Mouse (Mus musculus): ENCODE measurements at regions not wholly inside any gene's neighbourhood (a gene's known extent, or its start where the extent isn't known, plus 50 kb on each side); places are given as distances from the start of the nearest gene placed in this dataset.
"Not testable (repeated sequence)": the region's sequence is repeated elsewhere in the genome, so short reads cannot be mapped to it uniquely, and the experiment has no call there.

- H3K4me3 ChIP-seq (ENCODE audit: low read depth, low read length): no peak overlapping the region
- no peak overlapping the region for H3K27ac ChIP-seq (ENCODE audit: low read depth, low read length)
- ATAC-seq (ENCODE audit: low FRiP score): no peak
- no peaks in the 10 kb centered on the region for H3K36me3 ChIP-seq (ENCODE audit: control insufficient read depth, insufficient read depth, low read length)
- WGBS: 44% methylated on average over 2 of the region's 2 CpGs
- H3K27me3 ChIP-seq (ENCODE audit: control insufficient read depth, insufficient read depth, low read length): no peaks in the 10 kb centered on the region
- no peak overlapping the region for H3K4me2 ChIP-seq (replicated peaks; ENCODE audit: low read depth, low read length)
- no peaks in the 10 kb centered on the region for H3K4me1 ChIP-seq (replicated peaks; ENCODE audit: control insufficient read depth, insufficient read depth, low read length)
- H3K9ac ChIP-seq (ENCODE audit: low read depth, low read length): no peak overlapping the region
- no peaks in the 10 kb centered on the region for H3K9me3 ChIP-seq (ENCODE audit: control insufficient read depth, low read length)
- DNase-seq (ENCODE audit: low spot score): no peak
Observed at GRCm38 (mm10) chr5:40177982-40178748, 422.9 kb upstream of the Hs3st1 start.

DNA sequence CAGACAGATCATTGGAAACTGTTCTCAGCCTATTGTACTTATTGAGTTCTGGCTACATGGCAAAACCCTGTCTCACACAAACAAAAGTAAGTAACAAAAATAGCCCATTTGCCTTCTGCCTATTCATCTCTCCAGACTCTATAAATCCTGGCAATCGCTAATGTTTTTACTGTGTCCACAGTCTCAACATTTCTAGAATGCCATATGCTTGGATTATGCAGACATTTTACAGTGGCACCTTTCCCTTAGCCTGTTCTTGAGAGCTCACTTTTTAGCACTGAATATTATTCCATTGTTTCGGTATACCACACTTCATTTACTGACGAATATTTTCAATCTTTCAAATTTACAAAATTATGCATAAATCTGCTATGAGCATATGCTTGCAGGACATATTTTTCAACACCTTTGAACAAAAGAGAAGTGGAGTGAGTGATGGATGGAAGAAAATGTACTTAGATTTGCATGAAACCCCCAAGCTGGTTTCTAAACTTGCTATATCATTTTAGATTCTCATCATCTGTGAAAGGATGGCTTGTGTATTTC, 381.5 kb upstream of the Hs3st1 start:
- Histone ChIP-seq H3K4me2 (replicated peaks; ENCODE audit: low read depth, low read length) (no peak overlapping the region), H3K9ac (ENCODE audit: low read depth, low read length) (no peak overlapping the region), H3K27ac (ENCODE audit: low read depth, low read length) (no peak overlapping the region), H3K4me1 (replicated peaks; ENCODE audit: control insufficient read depth, insufficient read depth, low read length) (no peaks in the 10 kb centered on the region), H3K4me3 (ENCODE audit: low read depth, low read length) (no peak overlapping the region), H3K36me3 (ENCODE audit: control insufficient read depth, insufficient read depth, low read length) (no peaks in the 10 kb centered on the region), H3K27me3 (ENCODE audit: control insufficient read depth, insufficient read depth, low read length) (no peaks in the 10 kb centered on the region), H3K9me3 (ENCODE audit: control insufficient read depth, low read length) (no peaks in the 10 kb centered on the region)
- WGBS: 93% methylated on average over 3 of the region's 3 CpGs
- no peak for ATAC-seq (ENCODE audit: low FRiP score)
- no peak for DNase-seq (ENCODE audit: low spot score)

DNA sequence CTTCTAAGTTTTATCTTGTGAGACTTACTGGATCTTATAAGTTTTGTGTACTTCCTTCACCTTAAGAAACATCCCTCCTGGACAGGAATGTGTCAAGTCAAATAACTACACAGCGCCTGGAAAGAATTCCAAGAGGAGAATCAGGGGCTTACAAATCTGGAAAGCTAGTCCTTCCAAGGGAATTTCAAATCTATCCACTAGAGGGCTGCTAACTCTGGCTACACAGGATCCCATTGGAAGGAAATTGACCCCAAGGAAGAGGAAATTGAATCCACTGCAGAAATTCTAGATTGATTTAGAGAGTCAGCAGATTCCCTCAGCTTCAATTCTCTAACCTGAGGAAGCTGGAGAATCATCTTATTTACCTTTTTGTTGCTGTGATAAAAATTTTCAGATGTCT, 369.1 kb upstream of the Hs3st1 start:
- no peak overlapping the region for H3K27ac ChIP-seq (ENCODE audit: low read depth, low read length)
- 61% methylated on average over 1 of the region's 1 CpGs for WGBS
- DNase-seq (ENCODE audit: low spot score): peak; percentile 12
- no peak overlapping the region for H3K4me2 ChIP-seq (replicated peaks; ENCODE audit: low read depth, low read length)
- ATAC-seq (ENCODE audit: low FRiP score): no peak
- H3K9me3 ChIP-seq (ENCODE audit: control insufficient read depth, low read length): no peaks in the 10 kb centered on the region
- no peak overlapping the region for H3K4me3 ChIP-seq (ENCODE audit: low read depth, low read length)
- H3K36me3 ChIP-seq (ENCODE audit: control insufficient read depth, insufficient read depth, low read length): no peaks in the 10 kb centered on the region
- H3K4me1 ChIP-seq (replicated peaks; ENCODE audit: control insufficient read depth, insufficient read depth, low read length): no peaks in the 10 kb centered on the region
- no peaks in the 10 kb centered on the region for H3K27me3 ChIP-seq (ENCODE audit: control insufficient read depth, insufficient read depth, low read length)
- H3K9ac ChIP-seq (ENCODE audit: low read depth, low read length): no peak overlapping the region

DNA sequence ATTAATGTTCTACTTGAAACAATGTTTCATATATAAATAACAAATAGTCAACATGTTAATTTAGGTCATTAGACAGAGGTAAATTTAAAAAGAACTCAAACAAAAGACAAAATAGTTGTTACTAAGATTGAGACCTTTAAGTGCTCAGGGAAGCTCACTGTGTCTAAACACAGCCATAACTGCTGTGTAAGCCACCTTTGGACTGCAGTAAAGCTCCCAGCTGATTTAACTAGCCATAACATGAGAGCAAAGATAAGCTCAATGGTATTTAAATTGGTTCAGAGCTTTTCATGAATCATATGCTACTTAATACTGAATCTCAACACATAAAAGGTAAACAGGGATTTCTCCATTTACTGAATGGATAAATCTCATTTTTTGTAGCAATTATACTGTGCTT, 361.6 kb upstream of the Hs3st1 start:
- H3K4me1 ChIP-seq (replicated peaks; ENCODE audit: control insufficient read depth, insufficient read depth, low read length): no peaks in the 10 kb centered on the region
- no peak for DNase-seq (ENCODE audit: low spot score)
- H3K9me3 ChIP-seq (ENCODE audit: control insufficient read depth, low read length): no peaks in the 10 kb centered on the region
- H3K36me3 ChIP-seq (ENCODE audit: control insufficient read depth, insufficient read depth, low read length): no peaks in the 10 kb centered on the region
- ATAC-seq (ENCODE audit: low FRiP score): no peak
- H3K4me3 ChIP-seq (ENCODE audit: low read depth, low read length): no peak overlapping the region
- H3K4me2 ChIP-seq (replicated peaks; ENCODE audit: low read depth, low read length): no peak overlapping the region
- no peak overlapping the region for H3K9ac ChIP-seq (ENCODE audit: low read depth, low read length)
- H3K27me3 ChIP-seq (ENCODE audit: control insufficient read depth, insufficient read depth, low read length): no peaks in the 10 kb centered on the region
- no peak overlapping the region for H3K27ac ChIP-seq (ENCODE audit: low read depth, low read length)

DNA sequence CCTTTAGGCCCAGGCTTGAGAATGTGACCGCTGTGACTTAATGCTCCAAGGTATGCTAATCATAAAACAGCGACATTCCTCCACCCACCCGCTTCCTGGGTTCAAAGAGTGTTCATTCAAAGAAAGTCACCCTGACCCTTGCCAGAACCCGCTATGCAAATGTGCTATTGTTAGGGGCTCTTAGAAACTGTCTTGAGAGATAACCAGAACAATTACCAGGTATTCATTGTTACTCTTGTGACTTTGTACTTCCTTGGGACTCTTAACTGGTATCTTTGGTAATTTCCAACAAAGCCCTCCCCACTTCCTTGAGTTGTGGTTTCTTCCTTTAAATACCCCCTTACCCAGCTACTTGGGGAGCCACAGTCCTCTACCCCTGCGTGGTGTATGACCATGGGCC, 334.3 kb upstream of the Hs3st1 start:
- H3K9me3 ChIP-seq (ENCODE audit: control insufficient read depth, low read length); H3K27me3 ChIP-seq (ENCODE audit: control insufficient read depth, insufficient read depth, low read length); H3K4me3 ChIP-seq (ENCODE audit: low read depth, low read length); H3K4me1 ChIP-seq (replicated peaks; ENCODE audit: control insufficient read depth, insufficient read depth, low read length); DNase-seq (ENCODE audit: low spot score); H3K9ac ChIP-seq (ENCODE audit: low read depth, low read length); ATAC-seq (ENCODE audit: low FRiP score); H3K36me3 ChIP-seq (ENCODE audit: control insufficient read depth, insufficient read depth, low read length); H3K27ac ChIP-seq (ENCODE audit: low read depth, low read length); H3K4me2 ChIP-seq (replicated peaks; ENCODE audit: low read depth, low read length): not testable (repeated sequence)
- WGBS: 84% methylated on average over 5 of the region's 5 CpGs

DNA sequence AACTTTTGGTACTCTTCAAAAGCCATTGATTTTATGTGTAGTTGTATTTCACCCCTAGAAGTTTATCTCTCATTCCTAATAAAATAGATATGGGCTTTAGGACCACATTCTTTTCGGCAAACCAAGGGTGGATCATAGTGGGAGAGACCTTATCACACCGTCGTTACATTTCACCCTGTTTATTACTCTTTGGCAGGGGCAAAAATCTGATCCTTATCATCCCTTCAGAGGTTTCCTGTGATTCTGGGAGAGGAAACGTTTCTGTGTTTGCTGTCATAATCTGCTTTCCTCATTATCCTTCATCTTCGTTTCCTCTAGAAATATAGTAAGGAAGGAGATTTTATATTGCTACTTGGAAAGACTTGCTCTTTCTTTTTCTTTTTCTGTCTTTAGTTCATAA, 290.0 kb upstream of the Hs3st1 start:
- H3K4me1 ChIP-seq (replicated peaks; ENCODE audit: control insufficient read depth, insufficient read depth, low read length): no peaks in the 10 kb centered on the region
- ATAC-seq (ENCODE audit: low FRiP score) (no peak), DNase-seq (ENCODE audit: low spot score) (no peak)
- no peak overlapping the region for H3K4me3 ChIP-seq (ENCODE audit: low read depth, low read length)
- H3K27me3 ChIP-seq (ENCODE audit: control insufficient read depth, insufficient read depth, low read length): no peaks in the 10 kb centered on the region
- H3K4me2 ChIP-seq (replicated peaks; ENCODE audit: low read depth, low read length): no peak overlapping the region
- H3K9me3 ChIP-seq (ENCODE audit: control insufficient read depth, low read length): no peaks in the 10 kb centered on the region
- no peak overlapping the region for H3K27ac ChIP-seq (ENCODE audit: low read depth, low read length)
- 80% methylated on average over 5 of the region's 5 CpGs for WGBS
- no peak overlapping the region for H3K9ac ChIP-seq (ENCODE audit: low read depth, low read length)
- no peaks in the 10 kb centered on the region for H3K36me3 ChIP-seq (ENCODE audit: control insufficient read depth, insufficient read depth, low read length)

DNA sequence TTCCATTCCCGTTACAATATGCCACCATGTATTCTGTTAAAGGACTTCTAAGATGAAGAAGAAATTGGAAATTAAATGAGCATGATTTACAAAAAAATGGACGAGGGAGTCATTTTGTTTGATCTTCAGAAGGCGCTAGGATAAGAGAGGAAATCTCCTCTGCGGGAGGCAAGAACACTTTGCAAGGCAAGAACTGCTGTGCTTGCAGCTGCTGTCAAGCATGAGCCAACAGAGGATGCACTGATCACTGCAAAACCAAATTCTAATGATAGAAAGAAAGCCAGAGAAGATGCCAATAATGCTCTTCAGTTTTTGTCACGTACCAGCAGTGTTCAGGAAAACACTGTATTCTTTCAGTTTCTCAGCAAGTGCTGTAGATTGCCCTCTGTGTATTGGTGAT, 279.2 kb upstream of the Hs3st1 start:
- Histone ChIP-seq H3K4me3 (ENCODE audit: low read depth, low read length) (no peak overlapping the region), H3K27me3 (ENCODE audit: control insufficient read depth, insufficient read depth, low read length) (no peaks in the 10 kb centered on the region), H3K36me3 (ENCODE audit: control insufficient read depth, insufficient read depth, low read length) (no peaks in the 10 kb centered on the region), H3K4me1 (replicated peaks; ENCODE audit: control insufficient read depth, insufficient read depth, low read length) (no peaks in the 10 kb centered on the region), H3K27ac (ENCODE audit: low read depth, low read length) (no peak overlapping the region), H3K9me3 (ENCODE audit: control insufficient read depth, low read length) (no peaks in the 10 kb centered on the region), H3K4me2 (replicated peaks; ENCODE audit: low read depth, low read length) (no peak overlapping the region), H3K9ac (ENCODE audit: low read depth, low read length) (no peak overlapping the region)
- 83% methylated on average over 5 of the region's 5 CpGs for WGBS
- ATAC-seq (ENCODE audit: low FRiP score): no peak
- no peak for DNase-seq (ENCODE audit: low spot score)

- Histone ChIP-seq H3K9ac (ENCODE audit: low read depth, low read length) (no peak overlapping the region), H3K4me2 (replicated peaks; ENCODE audit: low read depth, low read length) (no peak overlapping the region), H3K9me3 (ENCODE audit: control insufficient read depth, low read length) (no peaks in the 10 kb centered on the region), H3K27ac (ENCODE audit: low read depth, low read length) (no peak overlapping the region), H3K36me3 (ENCODE audit: control insufficient read depth, insufficient read depth, low read length) (no peaks in the 10 kb centered on the region), H3K27me3 (ENCODE audit: control insufficient read depth, insufficient read depth, low read length) (no peaks in the 10 kb centered on the region), H3K4me3 (ENCODE audit: low read depth, low read length) (no peak overlapping the region), H3K4me1 (replicated peaks; ENCODE audit: control insufficient read depth, insufficient read depth, low read length) (no peaks in the 10 kb centered on the region)
- ATAC-seq (ENCODE audit: low FRiP score): no peak
- WGBS: 84% methylated on average over 2 of the region's 2 CpGs
- no peak for DNase-seq (ENCODE audit: low spot score)
Observed at GRCm38 (mm10) chr5:40033686-40034085, 278.4 kb upstream of the Hs3st1 start.

DNA sequence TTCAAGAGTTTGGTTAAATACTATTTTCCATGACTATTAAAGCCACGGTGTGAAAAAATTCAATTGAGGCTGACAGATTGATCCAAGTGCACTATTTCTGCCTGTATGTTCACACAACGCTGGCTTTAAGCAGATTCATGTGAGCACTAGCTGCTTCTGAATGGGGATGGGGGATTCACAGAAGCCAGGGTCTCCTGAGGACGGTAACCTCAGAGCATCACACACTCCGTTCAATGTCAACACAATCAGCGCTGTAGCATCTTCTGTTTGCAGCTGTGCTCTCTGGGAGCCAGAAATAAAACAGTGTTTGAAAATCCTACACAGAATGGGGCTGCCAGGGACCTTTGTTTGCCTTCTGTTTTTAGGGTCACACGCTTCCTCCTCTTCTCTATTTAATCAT, 275.0 kb upstream of the Hs3st1 start:
- no peak for DNase-seq (ENCODE audit: low spot score)
- 81% methylated on average over 6 of the region's 6 CpGs for whole genome bisulfite sequencing
- Histone ChIP-seq H3K27ac (ENCODE audit: low read depth, low read length) (no peak overlapping the region), H3K4me1 (replicated peaks; ENCODE audit: control insufficient read depth, insufficient read depth, low read length) (no peaks in the 10 kb centered on the region), H3K9ac (ENCODE audit: low read depth, low read length) (no peak overlapping the region), H3K27me3 (ENCODE audit: control insufficient read depth, insufficient read depth, low read length) (no peaks in the 10 kb centered on the region), H3K9me3 (ENCODE audit: control insufficient read depth, low read length) (no peaks in the 10 kb centered on the region), H3K36me3 (ENCODE audit: control insufficient read depth, insufficient read depth, low read length) (no peaks in the 10 kb centered on the region), H3K4me2 (replicated peaks; ENCODE audit: low read depth, low read length) (no peak overlapping the region), H3K4me3 (ENCODE audit: low read depth, low read length) (no peak overlapping the region)
- no peak for ATAC-seq (ENCODE audit: low FRiP score)
